Mouse (Mus musculus): ENCODE measurements around the gene Crtac1. TPM values are rescaled to one million over a fixed set of nuclear protein-coding genes. Genes with fewer than 3 reads are reported as not detected.

Gene Crtac1
- polyA plus RNA-seq, 1 experiment from 2014 or later = 0.21 TPM

- no peaks in the 10 kb centered on the region for H3K4me1 ChIP-seq (ENCODE audit: insufficient read depth)
- H3K9ac ChIP-seq (replicated peaks) = no peak overlapping the region
- DNase-seq (no peak), ATAC-seq (no peak)
- no peak overlapping the region for H3K4me2 ChIP-seq (ENCODE audit: low read depth, low read length)
- TF ChIP-seq EP300 (IDR thresholded peaks at IDR 0.05; ENCODE audit: low read depth) = no peak
- peak; percentile 45 for TF ChIP-seq CTCF (IDR thresholded peaks at IDR 0.05; ENCODE audit: low read depth)
- H3K9me3 ChIP-seq (ENCODE audit: low read length) = no peaks in the 10 kb centered on the region
- H3K36me3 ChIP-seq (replicated peaks; ENCODE audit: insufficient read depth, low read length) = no peaks in the 10 kb centered on the region
- 44% methylated on average over 9 of the region's 9 CpGs for WGBS (ENCODE audit: insufficient replicate concordance)
- no peak overlapping the region for H3K27ac ChIP-seq (ENCODE audit: low read depth)
- H3K4me3 ChIP-seq (ENCODE audit: low read depth, low read length) = no peak overlapping the region
- H3K27me3 ChIP-seq (ENCODE audit: insufficient read depth, low read length) = no peaks in the 10 kb centered on the region
These were observed 99.4 kb downstream of the Crtac1 start for GRCm38 (mm10) chr19:42332081-42332736.

DNA sequence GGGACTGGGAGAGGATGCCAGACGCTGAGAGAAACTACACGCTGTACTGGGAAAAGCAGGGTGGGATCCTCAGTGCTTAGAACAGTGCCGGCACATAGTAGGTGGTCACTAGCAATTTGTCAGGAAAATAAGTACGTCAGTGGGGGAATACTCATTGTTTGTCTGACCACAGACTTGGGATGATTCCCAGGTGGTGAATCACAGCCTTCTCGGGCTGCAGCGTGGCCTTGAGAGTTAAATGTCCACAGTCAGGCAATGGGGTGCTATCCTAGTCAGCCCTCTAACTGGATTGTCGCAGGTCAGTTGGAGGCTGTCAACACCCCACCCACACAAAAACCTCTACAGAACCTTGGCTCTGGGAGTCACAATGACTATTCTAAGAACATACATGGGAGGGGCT lies 100.1 kb downstream of the Crtac1 start:
- H3K4me3 ChIP-seq (ENCODE audit: low read depth, low read length) = no peak overlapping the region
- no peaks in the 10 kb centered on the region for H3K9me3 ChIP-seq (ENCODE audit: low read length)
- H3K27me3 ChIP-seq (ENCODE audit: insufficient read depth, low read length) = no peaks in the 10 kb centered on the region
- H3K27ac ChIP-seq (ENCODE audit: low read depth) = no peak overlapping the region
- no peaks in the 10 kb centered on the region for H3K36me3 ChIP-seq (replicated peaks; ENCODE audit: insufficient read depth, low read length)
- H3K9ac ChIP-seq (replicated peaks) = no peak overlapping the region
- DNase-seq (no peak), ATAC-seq (no peak)
- TF ChIP-seq CTCF (IDR thresholded peaks at IDR 0.05; ENCODE audit: low read depth) (no peak), EP300 (IDR thresholded peaks at IDR 0.05; ENCODE audit: low read depth) (no peak)
- no peak overlapping the region for H3K4me2 ChIP-seq (ENCODE audit: low read depth, low read length)
- 81% methylated on average over 7 of the region's 7 CpGs for WGBS (ENCODE audit: insufficient replicate concordance)
- no peaks in the 10 kb centered on the region for H3K4me1 ChIP-seq (ENCODE audit: insufficient read depth)

- no peaks in the 10 kb centered on the region for H3K36me3 ChIP-seq (replicated peaks; ENCODE audit: insufficient read depth, low read length)
- no peaks in the 10 kb centered on the region for H3K4me1 ChIP-seq (ENCODE audit: insufficient read depth)
- no peaks in the 10 kb centered on the region for H3K27me3 ChIP-seq (ENCODE audit: insufficient read depth, low read length)
- ATAC-seq (no peak), DNase-seq (no peak)
- no peak for TF ChIP-seq CTCF (IDR thresholded peaks at IDR 0.05; ENCODE audit: low read depth)
- no peak for TF ChIP-seq EP300 (IDR thresholded peaks at IDR 0.05; ENCODE audit: low read depth)
- H3K9ac ChIP-seq (replicated peaks) = no peak overlapping the region
- WGBS (ENCODE audit: insufficient replicate concordance) = 80% methylated on average over 9 of the region's 9 CpGs
- H3K27ac ChIP-seq (ENCODE audit: low read depth) = no peak overlapping the region
- H3K4me2 ChIP-seq (ENCODE audit: low read depth, low read length) = no peak overlapping the region
- H3K4me3 ChIP-seq (ENCODE audit: low read depth, low read length) = no peak overlapping the region
- no peaks in the 10 kb centered on the region for H3K9me3 ChIP-seq (ENCODE audit: low read length)
These were observed 103.4 kb downstream of the Crtac1 start for GRCm38 (mm10) chr19:42328160-42328559.

DNA sequence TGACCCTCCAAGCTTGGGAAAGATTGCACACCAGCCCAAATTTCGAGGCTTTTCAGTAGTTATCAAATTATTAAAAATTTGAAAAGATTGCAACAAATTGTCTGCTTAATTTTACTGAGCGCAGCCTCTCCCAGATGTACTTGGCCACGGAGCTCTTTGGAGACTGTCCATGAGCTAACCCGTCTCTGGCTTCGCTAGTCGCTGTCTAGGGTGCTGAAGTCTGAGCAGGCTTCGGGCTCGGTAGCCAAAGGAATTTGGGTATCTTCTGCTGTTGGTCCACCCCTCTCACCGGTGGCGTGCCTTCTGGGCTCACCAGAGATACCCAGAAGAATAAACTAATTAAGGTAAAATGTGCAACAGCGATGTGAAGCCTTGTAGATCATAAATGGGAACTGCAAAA lies 105.7 kb downstream of the Crtac1 start:
- H3K9ac ChIP-seq (replicated peaks) = no peak overlapping the region
- no peak overlapping the region for H3K27ac ChIP-seq (ENCODE audit: low read depth)
- peak; percentile 63 for DNase-seq
- no peak for ATAC-seq
- no peak overlapping the region for H3K4me3 ChIP-seq (ENCODE audit: low read depth, low read length)
- H3K9me3 ChIP-seq (ENCODE audit: low read length) = no peaks in the 10 kb centered on the region
- no peaks in the 10 kb centered on the region for H3K27me3 ChIP-seq (ENCODE audit: insufficient read depth, low read length)
- TF ChIP-seq EP300 (IDR thresholded peaks at IDR 0.05; ENCODE audit: low read depth) (no peak), CTCF (IDR thresholded peaks at IDR 0.05; ENCODE audit: low read depth) (no peak)
- no peaks in the 10 kb centered on the region for H3K4me1 ChIP-seq (ENCODE audit: insufficient read depth)
- H3K4me2 ChIP-seq (ENCODE audit: low read depth, low read length) = no peak overlapping the region
- no peaks in the 10 kb centered on the region for H3K36me3 ChIP-seq (replicated peaks; ENCODE audit: insufficient read depth, low read length)
- 11% methylated on average over 11 of the region's 11 CpGs for WGBS (ENCODE audit: insufficient replicate concordance)

GRCm38 (mm10) chr19:42322357-42323090 lies 109.1 kb downstream of the Crtac1 start:
- DNase-seq (no peak), ATAC-seq (no peak)
- Histone ChIP-seq H3K4me3 (ENCODE audit: low read depth, low read length) (no peak overlapping the region), H3K27ac (ENCODE audit: low read depth) (no peak overlapping the region), H3K9ac (replicated peaks) (no peak overlapping the region), H3K4me2 (ENCODE audit: low read depth, low read length) (no peak overlapping the region), H3K4me1 (ENCODE audit: insufficient read depth) (no peaks in the 10 kb centered on the region), H3K27me3 (ENCODE audit: insufficient read depth, low read length) (no peaks in the 10 kb centered on the region), H3K36me3 (replicated peaks; ENCODE audit: insufficient read depth, low read length) (no peaks in the 10 kb centered on the region), H3K9me3 (ENCODE audit: low read length) (no peaks in the 10 kb centered on the region)
- TF ChIP-seq EP300 (IDR thresholded peaks at IDR 0.05; ENCODE audit: low read depth) (no peak), CTCF (IDR thresholded peaks at IDR 0.05; ENCODE audit: low read depth) (no peak)
- WGBS (ENCODE audit: insufficient replicate concordance) = 53% methylated on average over 12 of the region's 12 CpGs

GRCm38 (mm10) chr19:42321936-42322335 lies 109.6 kb downstream of the Crtac1 start:
- no peaks in the 10 kb centered on the region for H3K27me3 ChIP-seq (ENCODE audit: insufficient read depth, low read length)
- H3K4me2 ChIP-seq (ENCODE audit: low read depth, low read length) = no peak overlapping the region
- H3K27ac ChIP-seq (ENCODE audit: low read depth) = no peak overlapping the region
- no peak overlapping the region for H3K4me3 ChIP-seq (ENCODE audit: low read depth, low read length)
- no peaks in the 10 kb centered on the region for H3K9me3 ChIP-seq (ENCODE audit: low read length)
- TF ChIP-seq CTCF (IDR thresholded peaks at IDR 0.05; ENCODE audit: low read depth) (no peak), EP300 (IDR thresholded peaks at IDR 0.05; ENCODE audit: low read depth) (no peak)
- no peak for DNase-seq
- H3K9ac ChIP-seq (replicated peaks) = no peak overlapping the region
- ATAC-seq = no peak
- no peaks in the 10 kb centered on the region for H3K36me3 ChIP-seq (replicated peaks; ENCODE audit: insufficient read depth, low read length)
- 57% methylated on average over 5 of the region's 5 CpGs for WGBS (ENCODE audit: insufficient replicate concordance)
- no peaks in the 10 kb centered on the region for H3K4me1 ChIP-seq (ENCODE audit: insufficient read depth)
